Comparison of ENCODE assay signal across 10 mouse cellular contexts in genomic region chr6:129365959-129366359, GRCm38 (mm10). TPM values are rescaled to one million over a fixed set of nuclear protein-coding genes. Genes with fewer than 3 reads are reported as not detected.
A peak's percentile ranks its signal among the peaks of the same experiment; 100 is the strongest.
DNase-seq lines count a peak whose midpoint lies in the region; ATAC-seq and TF ChIP-seq lines count a peak whose summit lies in the region.
"Had no signal": no experiment of that assay in that cellular context is flagged by ENCODE, and none has a peak within 500 bp of the region (broad histone marks: within the 10 kb centered on the region; RNA-seq: fewer than 3 reads in every experiment).

No protein-coding gene starts in this region.

- peak; percentile 91 for TF ChIP-seq CTCF in intestine, postnatal 0 days (IDR thresholded peaks at IDR 0.05; ENCODE audit: low read depth)
- TF ChIP-seq CTCF in lung, embryonic 14.5 days (IDR thresholded peaks at IDR 0.05; ENCODE audit: low read depth) = peak; percentile 88

- no peaks in the 10 kb centered on the region for H3K36me3 ChIP-seq in forebrain, embryonic 11.5 days (ENCODE audit: control insufficient read depth, insufficient read depth, low read length)
- no peaks in the 10 kb centered on the region for H3K36me3 ChIP-seq in intestine, postnatal 0 days (ENCODE audit: control insufficient read depth, insufficient read depth)
- no peaks in the 10 kb centered on the region for H3K36me3 ChIP-seq in lung, embryonic 14.5 days (ENCODE audit: insufficient read depth)
- H3K36me3 ChIP-seq: heart, embryonic 13.5 days had no signal

- WGBS in forebrain, embryonic 11.5 days = 22% methylated on average over 6 of the region's 6 CpGs
- WGBS in intestine, postnatal 0 days = 12% methylated on average over 6 of the region's 6 CpGs
- 7% methylated on average over 6 of the region's 6 CpGs for WGBS in lung, embryonic 14.5 days

- H3K4me2 ChIP-seq in forebrain, embryonic 11.5 days (ENCODE audit: low read depth, low read length, severe bottlenecking) = no peak overlapping the region
- H3K4me2 ChIP-seq in intestine, postnatal 0 days (replicated peaks; ENCODE audit: low read depth) = no peak overlapping the region
- no peak overlapping the region for H3K4me2 ChIP-seq in lung, embryonic 14.5 days
- H3K4me2 ChIP-seq: heart, embryonic 13.5 days had no signal

- no peak overlapping the region for H3K4me3 ChIP-seq in forebrain, embryonic 11.5 days (ENCODE audit: low read depth, low read length)
- H3K4me3 ChIP-seq in intestine, postnatal 0 days (ENCODE audit: low read depth, low read length) = no peak overlapping the region
- H3K4me3 ChIP-seq in lung, embryonic 14.5 days (ENCODE audit: low read depth, low read length) = no peak overlapping the region
- H3K4me3 ChIP-seq: heart, embryonic 13.5 days had no signal

- DNase-seq in 3134 (ENCODE audit: extremely low read depth, insufficient read length, low spot score) = peak; percentile 27
- peak; percentile 55 for DNase-seq in CD4-positive helper T cell, adult 2 months (ENCODE audit: low read depth, low spot score)
- peak; percentile 31 for DNase-seq in c-Kit-positive CD71-positive TER-119-negative erythroid progenitor cells, embryonic 14.5 days (ENCODE audit: low read depth)
- DNase-seq in forebrain, embryonic 11.5 days (ENCODE audit: low spot score) = no peak
- peak; percentile 90 for DNase-seq in lung, embryonic 14.5 days
- DNase-seq in retina, embryonic 14.5 days (ENCODE audit: low spot score) = peak; percentile 91
- no peak for DNase-seq in gastrocnemius, postnatal 14 days

- no peak overlapping the region for H3K9ac ChIP-seq in forebrain, embryonic 11.5 days (ENCODE audit: low read length)
- H3K9ac ChIP-seq in intestine, postnatal 0 days (ENCODE audit: low read depth, low read length) = no peak overlapping the region
- no peak overlapping the region for H3K9ac ChIP-seq in lung, embryonic 14.5 days
- H3K9ac ChIP-seq: heart, embryonic 13.5 days had no signal

- ATAC-seq in forebrain, embryonic 11.5 days (replicated peaks; ENCODE audit: low FRiP score) = peak; percentile 72
- ATAC-seq in intestine, postnatal 0 days = no peak
- peak; percentile 73 for ATAC-seq in lung, embryonic 14.5 days (ENCODE audit: insufficient read depth)

- no peaks in the 10 kb centered on the region for H3K27me3 ChIP-seq in forebrain, embryonic 11.5 days (ENCODE audit: control insufficient read depth, insufficient read depth, low read length)
- H3K27me3 ChIP-seq in intestine, postnatal 0 days (replicated peaks; ENCODE audit: control insufficient read depth, insufficient read depth, low read length) = no peaks in the 10 kb centered on the region
- H3K27me3 ChIP-seq in lung, embryonic 14.5 days (ENCODE audit: insufficient read depth, low read length) = no peaks in the 10 kb centered on the region
- H3K27me3 ChIP-seq: heart, embryonic 13.5 days had no signal

- H3K9me3 ChIP-seq in forebrain, embryonic 11.5 days (ENCODE audit: control insufficient read depth, low read length) = no peaks in the 10 kb centered on the region
- no peaks in the 10 kb centered on the region for H3K9me3 ChIP-seq in intestine, postnatal 0 days (ENCODE audit: control insufficient read depth)
- no peaks in the 10 kb centered on the region for H3K9me3 ChIP-seq in lung, embryonic 14.5 days (ENCODE audit: low read depth, low read length)
- H3K9me3 ChIP-seq: heart, embryonic 13.5 days had no signal

- no peaks in the 10 kb centered on the region for H3K4me1 ChIP-seq in forebrain, embryonic 11.5 days (replicated peaks; ENCODE audit: control insufficient read depth, insufficient read depth, low read length)
- H3K4me1 ChIP-seq in intestine, postnatal 0 days (replicated peaks; ENCODE audit: control insufficient read depth, insufficient read depth, low read length) = no peaks in the 10 kb centered on the region
- no peaks in the 10 kb centered on the region for H3K4me1 ChIP-seq in lung, embryonic 14.5 days (ENCODE audit: insufficient read depth)

- H3K27ac ChIP-seq in forebrain, embryonic 11.5 days (ENCODE audit: low read depth, low read length) = no peak overlapping the region
- no peak overlapping the region for H3K27ac ChIP-seq in intestine, postnatal 0 days (ENCODE audit: low read depth, low read length)
- no peak overlapping the region for H3K27ac ChIP-seq in lung, embryonic 14.5 days (ENCODE audit: low read depth)
- H3K27ac ChIP-seq: heart, embryonic 13.5 days had no signal

- intact Hi-C loops in gastrocnemius, postnatal 14 days (cut with DNase I; ENCODE audit: low total_unique reads) = loop anchor here (10.0 kb wide), 2 partner anchors 101 to 511 kb away; no protein-coding TSS in a partner anchor

RNA-seq across cellular contexts. Expression of gene Clec12b, which starts 19.7 kb away (rescaled TPM):
- polyA plus RNA-seq in forebrain, embryonic 11.5 days (2014; fragmentation: Nextera tagmentation; extraction: Ambion mirVana) = not detected in 2 replicates
- polyA plus RNA-seq in intestine, postnatal 0 days (2015; fragmentation: Nextera tagmentation; extraction: Ambion mirVana) = 0.14 TPM in 2 replicates
- polyA plus RNA-seq in lung, embryonic 14.5 days (2014; fragmentation: Nextera tagmentation; extraction: Ambion mirVana) = 0.12 and 0.20 TPM in 2 replicates
- total RNA-seq in gastrocnemius, postnatal 14 days (2021) = not detected
- polyA plus RNA-seq: stomach, embryonic 16.5 days had no signal

RNA-seq across cellular contexts. Expression of gene Clec12a, which starts 23.5 kb away (rescaled TPM):
- polyA plus RNA-seq in forebrain, embryonic 11.5 days (2014; fragmentation: Nextera tagmentation; extraction: Ambion mirVana) = 0.19 and 0.39 TPM in 2 replicates
- 0.09 and 0.20 TPM in 2 replicates for polyA plus RNA-seq in intestine, postnatal 0 days (2015; fragmentation: Nextera tagmentation; extraction: Ambion mirVana)
- polyA plus RNA-seq in lung, embryonic 14.5 days (2014; fragmentation: Nextera tagmentation; extraction: Ambion mirVana) = 2.7 and 2.8 TPM in 2 replicates
- total RNA-seq in gastrocnemius, postnatal 14 days (2021) = under 1 TPM in 1 of 2 experiments, not detected in 1; 0.10 TPM

RNA-seq across cellular contexts. Expression of gene Clec1b, which starts 31.1 kb away (rescaled TPM):
- polyA plus RNA-seq in forebrain, embryonic 11.5 days (2014; fragmentation: Nextera tagmentation; extraction: Ambion mirVana) = 7.5 and 12.3 TPM in 2 replicates
- polyA plus RNA-seq in intestine, postnatal 0 days (2015; fragmentation: Nextera tagmentation; extraction: Ambion mirVana) = 0.27 and 0.29 TPM in 2 replicates
- 3.7 and 5.0 TPM in 2 replicates for polyA plus RNA-seq in lung, embryonic 14.5 days (2014; fragmentation: Nextera tagmentation; extraction: Ambion mirVana)
- total RNA-seq in gastrocnemius, postnatal 14 days (2021) = under 1 TPM in 1 of 2 experiments, not detected in 1; 0.35 TPM

RNA-seq across cellular contexts. Expression of gene 4922502D21Rik, which starts 34.4 kb away (rescaled TPM):
- polyA plus RNA-seq in forebrain, embryonic 11.5 days (2014; fragmentation: Nextera tagmentation; extraction: Ambion mirVana) = not detected in 2 replicates
- polyA plus RNA-seq in intestine, postnatal 0 days (2015; fragmentation: Nextera tagmentation; extraction: Ambion mirVana) = not detected in 2 replicates
- not detected in 2 replicates for polyA plus RNA-seq in lung, embryonic 14.5 days (2014; fragmentation: Nextera tagmentation; extraction: Ambion mirVana)
- not detected for total RNA-seq in gastrocnemius, postnatal 14 days (2021)
- polyA plus RNA-seq: heart, embryonic 13.5 days; stomach, embryonic 16.5 days had no signal

RNA-seq across cellular contexts. Expression of gene Clec9a, which starts 42.7 kb away (rescaled TPM):
- 0.33 and 0.51 TPM in 2 replicates for polyA plus RNA-seq in forebrain, embryonic 11.5 days (2014; fragmentation: Nextera tagmentation; extraction: Ambion mirVana)
- polyA plus RNA-seq in intestine, postnatal 0 days (2015; fragmentation: Nextera tagmentation; extraction: Ambion mirVana) = 0.09 and 0.12 TPM in 2 replicates
- polyA plus RNA-seq in lung, embryonic 14.5 days (2014; fragmentation: Nextera tagmentation; extraction: Ambion mirVana) = 0.87 and 1.1 TPM in 2 replicates
- not detected for total RNA-seq in gastrocnemius, postnatal 14 days (2021)

Comparison
In these comparisons a context has a peak if more than half of its experiments do, and no peak if none do; other contexts are left out.
1. DNase-seq: peak in 3134 (single experiment), CD4-positive helper T cell, adult 2 months (single experiment), c-Kit-positive CD71-positive TER-119-negative erythroid progenitor cells, embryonic 14.5 days (single experiment), lung, embryonic 14.5 days (single experiment) and retina, embryonic 14.5 days (single experiment); none in forebrain, embryonic 11.5 days (single experiment) and gastrocnemius, postnatal 14 days (single experiment).